Mouse (Mus musculus) gastrocnemius, postnatal 10 days (tissue): ENCODE measurements around the gene Tmem132b. TPM values are rescaled to one million over a fixed set of nuclear protein-coding genes. Genes with fewer than 3 reads are reported as not detected.
"Not testable (repeated sequence)": the region's sequence is repeated elsewhere in the genome, so short reads cannot be mapped to it uniquely, and the experiment has no call there.

Source experiments
- DNase-seq: peaks from one replicate; pipeline ENCODE4 v3.0.0; 2021; ENCODE audit warnings: mixed read lengths
- long read RNA-seq, 2 experiments: library from polyadenylated mRNA; stranded (forward); transcript quantifications; one replicate each; pipeline ENCODE4 v2.0.0; 2021
- total RNA-seq, 2 experiments: library from RNA; stranded (reverse); gene quantifications; 2 replicates each; pipeline ENCODE4 v1.2.3; 2021

Tmem132b gene
- total RNA-seq = under 1 TPM; 0.21 to 0.56 TPM
- long read RNA-seq, experiment 1 = 0 reads
- long read RNA-seq, experiment 2 = 0 reads

DNA sequence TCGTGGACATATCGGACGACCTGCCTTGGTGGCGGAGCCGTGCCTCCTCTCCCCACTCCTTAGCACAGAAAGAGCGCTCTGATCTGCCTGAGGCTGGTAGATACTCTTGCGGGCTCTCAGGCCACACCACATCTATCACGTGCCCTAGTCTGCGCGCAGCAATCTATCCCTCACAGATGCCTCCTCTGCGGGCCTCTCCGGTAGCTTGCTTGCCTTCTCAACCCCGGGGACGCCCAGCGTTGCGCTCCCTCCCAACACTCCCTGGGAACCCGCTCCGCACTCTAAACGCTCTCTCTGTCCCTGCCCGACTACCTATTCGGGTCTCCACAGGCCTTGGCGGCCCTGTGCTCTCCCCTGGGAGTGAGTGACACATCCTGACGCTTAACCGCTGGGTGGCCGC, at the start of gene Tmem132b:
Tmem132b (plus strand) TSS at position 141 of the 400 bp plus-strand sequence.
- DNase-seq = no peak

DNA sequence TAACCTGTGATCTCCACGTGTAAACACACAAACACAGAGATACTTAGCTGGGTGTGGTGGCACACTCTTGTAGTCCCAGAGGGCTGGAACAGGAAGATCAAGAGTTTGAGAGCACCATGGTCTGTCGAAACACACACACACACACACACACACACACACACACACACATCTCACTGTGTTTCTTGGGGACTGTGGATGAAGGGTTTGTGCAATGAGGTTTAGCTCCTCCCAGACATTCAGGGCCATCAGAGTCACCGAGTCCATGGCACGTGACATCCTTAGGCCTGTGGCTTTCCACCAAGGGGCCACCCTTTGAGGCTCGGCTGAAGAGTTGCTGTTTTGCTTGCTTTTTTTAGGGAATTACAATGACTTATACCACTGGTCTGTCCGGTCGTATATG, 49.1 kb upstream of the Tmem132b start:
- no peak for DNase-seq

DNA sequence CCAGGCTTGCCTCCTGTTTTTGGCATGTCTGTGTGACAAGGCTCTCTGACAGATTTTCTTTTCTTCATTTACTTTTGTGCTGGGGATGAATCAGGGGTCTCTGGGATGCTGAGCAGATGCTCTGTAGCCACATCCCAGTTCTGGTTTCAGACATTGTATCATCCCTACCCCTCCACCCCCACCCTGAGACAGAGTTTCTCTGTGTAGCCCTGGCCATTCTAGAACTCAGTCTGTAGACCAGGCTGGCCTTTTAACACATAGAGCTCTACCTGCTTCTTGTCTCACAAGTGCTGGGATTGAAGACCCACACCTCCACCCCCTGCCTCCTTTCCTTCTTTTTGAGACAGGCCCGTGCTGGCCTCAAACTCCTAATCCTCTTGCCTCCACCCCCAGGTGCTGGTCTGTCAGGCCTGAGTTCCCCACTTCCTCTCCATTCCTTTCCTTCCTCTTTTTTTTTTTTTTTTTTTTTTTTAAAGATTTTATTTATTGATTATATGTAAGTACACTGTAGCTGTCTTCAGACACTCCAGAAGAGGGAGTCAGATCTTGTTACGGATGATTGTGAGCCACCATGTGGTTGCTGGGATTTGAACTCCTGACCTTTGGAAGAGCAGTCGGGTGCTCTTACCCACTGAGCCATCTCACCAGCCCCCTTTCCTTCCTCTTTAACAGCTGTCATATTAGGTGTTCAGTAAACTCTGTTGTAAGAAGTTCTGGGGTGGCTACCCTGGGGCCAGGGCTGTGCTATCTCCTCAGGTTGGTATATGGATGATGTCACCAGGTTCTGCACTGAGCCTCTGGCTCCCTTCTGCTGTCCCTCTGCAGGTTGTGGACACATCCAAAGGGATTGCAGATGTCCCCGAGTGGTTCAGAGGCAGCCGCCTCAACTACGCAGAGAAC, 47.6 kb upstream of the Tmem132b start:
- no peak for DNase-seq

DNA sequence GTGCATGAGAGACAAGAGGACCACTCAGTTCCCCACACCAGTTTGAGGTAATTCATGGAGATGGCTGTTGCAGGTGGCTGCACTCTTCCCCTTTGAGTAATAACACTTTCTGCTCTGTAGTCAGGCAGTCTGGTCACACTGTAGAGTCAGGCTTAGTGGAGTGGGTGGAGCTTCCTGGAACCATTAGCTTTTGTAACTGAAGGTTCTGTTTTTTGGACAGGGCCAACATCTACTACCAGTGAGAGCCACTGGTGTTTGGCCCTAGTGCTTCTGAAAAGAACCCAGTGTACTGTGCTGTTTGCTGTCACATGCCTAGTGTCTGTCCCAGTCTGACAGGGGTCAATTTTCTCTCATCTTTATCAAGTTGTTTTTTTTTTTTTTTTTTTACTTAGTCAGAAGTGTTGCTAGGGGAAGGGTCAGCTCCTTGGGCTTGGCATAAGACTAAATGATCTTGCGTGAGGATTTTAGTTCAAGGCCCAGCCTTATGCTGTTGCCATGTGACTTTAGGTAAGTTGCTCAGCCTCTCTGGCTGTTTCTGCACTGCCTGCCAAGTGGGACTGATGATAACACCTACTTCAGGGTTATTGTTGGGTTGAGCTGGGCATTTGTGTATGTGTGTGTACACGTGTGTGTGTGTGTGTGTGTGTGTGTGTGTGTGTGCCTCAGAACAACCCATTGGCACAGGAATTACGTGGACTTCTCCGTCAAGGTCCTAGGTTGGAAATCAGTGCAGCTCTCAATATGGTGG, 46.4 kb upstream of the Tmem132b start:
- no peak for DNase-seq

DNA sequence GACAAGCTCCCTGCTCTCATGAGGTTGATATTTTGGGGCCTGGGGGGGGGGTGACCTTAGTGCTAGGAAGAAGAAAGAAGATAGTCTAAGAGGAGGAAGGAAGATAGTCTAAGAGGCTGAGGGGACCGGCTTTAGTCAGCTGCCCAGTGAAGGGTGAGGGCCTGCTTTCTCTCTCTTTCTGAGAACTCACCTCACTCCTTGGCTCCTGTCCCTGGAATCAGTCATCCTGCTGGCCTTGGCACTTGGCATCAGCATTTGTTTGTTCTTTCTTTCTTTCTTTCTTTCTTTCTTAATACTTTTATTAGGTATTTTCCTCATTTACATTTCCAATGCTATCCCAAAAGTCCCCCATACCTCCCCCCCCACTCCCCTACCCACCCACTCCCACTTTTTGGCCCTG, 45.5 kb upstream of the Tmem132b start:
- DNase-seq = no peak

DNA sequence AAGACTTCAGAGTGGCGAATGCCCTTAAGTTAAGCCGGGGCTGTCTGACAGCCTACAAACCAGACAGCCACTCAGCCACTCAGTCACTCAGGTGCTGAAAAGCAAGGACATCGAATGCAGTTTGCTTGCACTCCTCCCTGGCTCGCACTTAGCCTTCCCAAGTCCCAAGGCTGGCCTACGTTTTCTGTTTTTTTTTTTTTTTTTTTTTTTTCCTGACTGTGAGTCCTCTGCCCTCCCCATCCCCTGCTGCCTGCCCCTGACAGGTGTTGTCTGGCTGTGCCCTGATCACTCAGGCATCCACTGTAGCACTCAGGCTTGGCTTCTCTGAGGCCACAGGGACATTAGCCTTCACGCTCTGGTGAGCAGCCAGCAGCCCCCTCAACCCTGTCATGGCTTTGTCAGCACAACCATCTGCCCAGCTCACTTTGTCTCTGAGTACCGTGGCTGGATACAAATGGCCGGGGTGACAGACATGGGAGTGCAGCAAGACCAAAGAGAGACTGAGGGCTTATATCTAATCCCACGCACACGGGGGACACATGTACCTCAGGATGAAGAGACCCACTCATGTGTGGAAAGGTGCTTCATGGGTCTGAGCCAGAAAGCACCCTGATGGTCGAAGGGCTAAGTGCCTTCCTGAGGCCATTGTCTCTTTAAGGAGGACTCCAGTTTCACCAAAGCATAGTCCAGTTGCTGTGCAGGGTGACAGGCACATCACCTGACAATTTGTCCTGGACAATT, 44.0 kb upstream of the Tmem132b start:
- no peak for DNase-seq

DNA sequence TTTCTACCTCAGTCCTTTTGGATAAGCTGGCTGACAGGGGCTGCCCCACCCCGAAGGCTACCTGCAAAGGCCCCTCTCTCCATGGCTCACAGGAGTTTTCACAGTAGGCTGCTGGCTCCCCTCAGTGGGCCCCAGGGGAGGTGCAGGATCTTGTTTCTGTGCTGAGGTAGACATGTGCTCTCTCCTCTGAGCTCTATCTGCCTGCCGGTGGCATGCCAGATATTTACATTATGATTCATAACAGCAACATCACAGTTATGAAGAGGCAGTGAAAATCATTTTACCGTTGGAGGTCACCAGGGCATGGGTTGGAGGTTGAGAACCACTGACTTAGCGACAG, 43.5 kb upstream of the Tmem132b start:
- DNase-seq = no peak

DNA sequence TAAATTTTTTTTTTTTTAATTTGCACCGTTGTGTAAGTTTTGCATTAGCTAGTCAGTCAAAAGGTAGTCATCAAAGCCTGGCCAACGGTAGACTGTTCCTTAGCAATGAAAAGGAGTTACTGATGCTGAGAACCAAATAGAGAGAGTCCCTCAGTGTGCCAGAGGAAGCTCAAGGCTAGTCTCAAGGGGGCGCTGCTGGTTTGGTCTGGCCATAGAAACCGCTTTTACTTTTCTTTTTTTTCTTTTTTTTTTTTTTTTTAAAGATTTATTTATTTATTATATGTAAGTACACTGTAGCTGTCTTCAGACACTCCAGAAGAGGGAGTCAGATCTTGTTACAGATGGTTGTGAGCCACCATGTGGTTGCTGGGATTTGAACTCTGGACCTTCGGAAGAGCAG, 42.6 kb upstream of the Tmem132b start:
- DNase-seq = not testable (repeated sequence)

DNA sequence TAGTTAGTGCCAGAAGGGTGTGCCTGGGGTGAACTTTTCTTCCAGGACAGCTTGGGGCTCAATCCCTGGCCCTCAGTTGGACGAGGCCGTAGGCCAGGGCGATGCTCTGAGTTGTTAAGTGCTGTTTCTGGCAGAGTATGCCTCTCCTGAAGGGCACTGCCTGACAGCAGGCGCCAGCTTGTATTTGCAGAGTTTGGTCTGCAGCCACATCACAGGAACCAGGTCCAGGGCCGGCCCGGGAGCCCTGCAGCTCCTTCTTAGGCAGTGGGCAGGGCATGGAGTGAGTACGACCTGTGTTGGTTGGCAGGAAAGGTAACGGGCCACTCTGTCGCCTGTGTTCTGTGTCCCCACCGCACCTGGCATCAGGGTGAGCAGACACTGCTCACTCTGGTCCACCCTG, 40.5 kb upstream of the Tmem132b start:
- DNase-seq = peak; percentile 51

DNA sequence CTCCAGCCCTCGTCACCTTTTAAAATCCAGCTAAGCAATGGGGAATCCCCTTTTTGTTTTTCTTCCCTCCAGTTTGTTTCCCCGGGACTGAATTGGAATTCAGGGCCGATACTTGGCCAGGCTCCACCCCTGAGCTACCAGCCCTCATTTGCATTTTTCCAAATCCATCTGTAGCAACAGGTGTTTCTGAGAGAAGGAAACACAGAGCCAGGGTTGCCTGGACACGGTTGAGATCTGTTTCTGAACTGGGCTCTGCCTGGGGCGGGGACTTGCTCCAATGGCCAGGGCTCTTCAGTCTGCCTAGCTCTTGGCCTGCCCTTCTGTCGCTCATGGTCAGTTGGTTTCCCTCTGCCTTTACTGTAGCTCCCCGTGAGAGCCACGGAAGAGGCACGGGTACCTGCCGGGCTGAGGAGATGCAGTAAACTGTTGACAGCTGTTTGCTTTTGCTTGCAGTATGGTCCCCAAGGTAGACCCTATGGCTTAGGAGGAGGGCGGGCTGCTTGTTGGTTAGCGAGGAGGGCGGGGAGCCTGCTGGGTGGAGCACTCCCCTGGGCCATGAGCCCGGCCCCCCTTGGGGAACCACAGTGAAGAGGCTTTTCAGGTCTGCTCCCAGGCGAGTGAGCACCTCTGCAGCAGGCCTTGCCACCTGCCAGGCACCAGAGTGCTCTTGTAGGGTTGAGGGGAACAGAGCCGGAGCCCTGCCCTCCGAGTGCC, 39.0 kb upstream of the Tmem132b start:
- peak; percentile 24 for DNase-seq

DNA sequence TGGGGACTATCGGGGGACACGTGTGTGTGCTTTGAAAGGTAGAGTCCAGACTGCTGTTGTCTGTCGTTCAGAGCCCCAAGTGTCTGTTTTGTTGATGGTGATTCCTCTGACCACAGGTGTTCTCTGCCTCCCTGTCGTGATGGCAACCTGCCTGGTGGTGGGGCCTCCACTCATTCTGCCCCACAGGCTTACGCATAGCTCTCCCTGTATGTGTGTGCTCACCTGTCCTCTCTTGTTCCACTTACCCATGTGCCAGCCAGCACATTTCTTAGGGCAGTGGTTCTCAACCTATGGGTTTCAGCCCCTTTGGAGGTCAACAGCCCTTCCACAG, 38.5 kb upstream of the Tmem132b start:
- no peak for DNase-seq

DNA sequence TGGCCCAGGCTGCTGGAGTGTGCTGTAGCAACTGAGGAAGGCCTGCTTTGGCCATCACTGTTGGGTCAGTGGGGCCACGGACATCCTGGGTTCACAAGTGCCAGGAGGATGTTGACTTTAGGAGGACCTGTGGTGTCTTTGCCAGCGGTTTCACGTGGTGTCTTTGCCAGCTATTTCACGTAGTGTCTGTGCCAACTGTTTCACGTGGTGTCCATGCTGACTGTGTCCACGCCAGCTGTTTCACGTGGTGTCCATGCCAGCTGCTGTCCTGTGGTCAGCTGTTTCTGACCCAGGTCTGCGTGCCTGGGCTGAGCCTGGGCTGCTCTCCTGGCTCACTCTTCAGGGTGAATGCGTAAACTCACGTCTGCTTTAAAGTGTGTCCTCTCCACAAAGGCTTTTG, 35.9 kb upstream of the Tmem132b start:
- DNase-seq = peak; percentile 20

DNA sequence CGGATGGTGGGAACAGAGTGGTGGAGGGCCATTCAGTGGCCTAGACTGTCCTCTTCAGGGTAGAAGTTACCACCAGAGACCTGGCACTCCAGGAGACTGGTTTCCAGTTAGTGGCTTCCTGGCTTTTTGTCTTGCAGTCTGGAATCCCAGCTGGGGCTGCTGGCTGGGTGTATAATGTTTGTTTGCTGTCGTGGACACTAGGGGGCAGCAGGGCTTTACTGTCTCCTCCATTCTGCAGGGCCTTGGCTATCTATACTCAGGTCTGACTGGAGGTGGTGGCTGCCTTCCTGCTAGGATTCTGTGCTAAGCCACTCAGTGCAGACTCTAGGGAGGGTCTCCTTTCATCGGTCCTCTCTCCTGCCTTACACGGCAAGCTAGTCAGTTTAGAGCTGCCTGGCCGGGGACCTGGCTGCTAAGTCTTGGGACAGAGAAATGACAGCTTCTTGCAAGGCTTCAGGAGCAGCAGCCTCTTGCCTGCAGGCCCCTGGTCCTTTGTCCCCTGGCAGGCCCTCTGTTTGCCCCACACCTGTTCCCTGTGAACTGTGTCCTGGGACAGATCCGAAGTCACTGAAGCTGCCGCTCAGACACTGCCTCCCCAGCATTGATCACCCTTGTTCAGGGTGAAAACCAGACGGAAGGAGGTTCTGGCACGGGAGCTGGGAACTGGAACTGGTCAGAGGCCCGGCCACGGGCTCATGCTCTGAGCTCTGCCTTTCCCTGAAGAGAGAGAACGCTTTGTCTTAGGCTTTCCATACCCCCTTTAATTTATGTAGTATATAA, 33.6 kb upstream of the Tmem132b start:
- DNase-seq = peak; percentile 69

DNA sequence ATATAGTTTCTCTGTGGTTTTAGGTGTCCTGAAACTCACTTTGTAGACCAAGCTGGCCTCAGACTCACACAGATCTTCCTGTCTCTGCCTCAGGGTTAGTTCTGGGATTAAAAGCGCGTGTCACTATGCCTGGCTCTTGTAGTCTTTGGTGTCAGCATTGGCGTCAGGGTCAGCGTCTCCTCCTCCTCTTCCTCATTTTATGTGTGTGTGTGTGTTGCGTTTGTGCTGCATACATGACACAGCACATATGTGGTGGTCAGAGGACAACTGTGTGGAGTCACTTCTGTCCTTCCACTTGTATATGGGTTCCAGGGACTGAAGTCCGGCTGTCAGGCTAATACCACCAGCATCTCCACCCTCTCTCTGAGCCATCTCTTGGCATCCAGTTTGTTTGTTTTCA, 30.1 kb upstream of the Tmem132b start:
- DNase-seq = no peak

DNA sequence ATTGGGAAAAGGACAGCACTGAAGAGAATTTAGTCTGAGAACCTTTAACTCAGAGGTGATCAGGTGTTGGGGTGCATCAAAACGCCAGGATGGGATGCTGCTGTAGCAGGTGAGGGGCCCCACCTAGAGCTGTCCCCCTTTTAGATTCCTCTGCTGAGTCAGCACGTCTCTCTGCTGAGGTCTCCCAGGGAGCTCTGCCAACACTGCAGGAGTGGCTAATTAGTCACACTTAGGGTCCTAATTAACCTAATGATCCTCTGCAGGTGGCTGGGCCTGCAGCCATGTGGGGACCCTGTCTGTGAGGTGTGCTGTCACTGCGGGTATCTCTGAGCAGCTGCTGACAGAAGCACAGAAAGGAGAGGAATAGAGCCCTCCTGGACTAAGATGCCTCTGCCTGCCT, 29.4 kb upstream of the Tmem132b start:
- no peak for DNase-seq

DNA sequence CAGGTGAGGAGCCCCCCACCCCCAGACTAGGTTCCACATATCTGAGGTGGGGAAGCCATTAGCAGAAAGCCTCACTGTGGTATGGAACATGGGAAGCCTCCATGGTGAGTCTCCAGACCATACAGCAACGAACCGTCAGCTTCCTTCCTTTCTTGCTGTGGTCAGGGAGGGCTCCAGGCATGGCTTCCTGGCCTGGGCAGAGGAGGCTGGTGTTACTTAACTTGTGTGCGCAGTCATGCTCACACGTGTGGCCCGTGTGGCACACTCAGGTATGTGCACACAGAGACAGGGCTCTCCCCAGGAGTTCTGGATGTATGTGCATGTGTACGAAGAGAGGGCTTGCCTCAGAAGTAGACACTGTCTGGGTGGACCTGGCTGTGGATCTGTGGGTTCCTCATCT, 27.9 kb upstream of the Tmem132b start:
- no peak for DNase-seq

DNA sequence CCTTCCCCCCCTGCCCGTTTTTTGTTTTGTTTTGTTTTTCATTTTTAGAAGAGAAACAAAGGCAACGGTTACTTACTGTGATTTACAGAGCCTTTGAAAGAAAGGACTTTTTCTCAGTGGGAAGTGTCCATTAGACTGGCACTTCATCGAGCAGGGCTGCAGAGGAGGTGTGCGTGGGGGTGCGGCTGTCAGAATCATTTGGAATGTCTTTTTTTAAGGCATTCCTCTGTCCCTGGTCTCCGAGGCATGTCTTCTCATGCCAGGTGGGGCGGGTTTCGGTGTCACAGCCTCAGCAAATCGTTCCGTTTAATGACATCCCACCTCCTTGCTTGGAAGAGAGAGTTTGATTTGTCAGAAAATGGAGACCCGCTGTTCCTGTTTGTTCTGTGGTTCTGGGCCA, 26.9 kb upstream of the Tmem132b start:
- DNase-seq = no peak

DNA sequence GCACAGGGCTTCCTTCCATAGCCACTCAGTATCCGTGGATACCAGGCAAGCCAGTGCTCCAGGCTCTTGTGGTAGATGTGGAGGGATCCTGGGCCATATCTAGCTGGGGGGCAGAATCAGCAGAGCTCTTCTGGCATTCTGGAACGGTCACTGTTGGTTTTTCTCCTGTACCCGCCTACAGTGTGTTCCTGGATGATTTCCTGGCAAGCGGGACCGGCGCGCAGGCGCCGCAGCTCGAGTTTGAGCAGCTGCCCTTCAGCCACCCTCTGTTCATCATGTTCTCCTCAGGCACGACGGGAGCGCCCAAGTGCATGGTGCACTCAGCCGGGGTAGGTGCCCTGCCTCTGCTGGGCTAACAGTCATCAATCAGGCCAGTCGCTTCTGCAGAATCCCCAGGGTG, 25.6 kb upstream of the Tmem132b start:
- DNase-seq = no peak

DNA sequence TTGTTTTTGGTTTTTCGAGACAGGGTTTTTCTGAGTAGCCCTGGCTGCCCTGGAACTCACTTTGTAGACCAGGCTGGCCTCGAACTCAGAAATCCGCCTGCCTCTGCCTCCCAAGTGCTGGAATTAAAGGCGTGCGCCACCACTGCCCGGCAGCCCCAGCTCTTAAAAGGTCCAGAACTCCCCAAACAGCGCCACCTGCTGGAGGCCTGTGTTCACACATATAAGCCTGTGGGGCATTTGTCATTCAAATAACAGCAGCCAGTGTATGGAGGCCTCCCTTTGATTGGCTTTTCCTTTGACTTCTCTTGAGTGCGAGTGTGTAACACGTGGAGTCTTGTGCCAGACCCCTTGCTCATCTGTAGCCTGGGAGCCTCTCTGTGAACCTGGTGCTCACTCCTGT, 24.0 kb upstream of the Tmem132b start:
- DNase-seq = no peak

DNA sequence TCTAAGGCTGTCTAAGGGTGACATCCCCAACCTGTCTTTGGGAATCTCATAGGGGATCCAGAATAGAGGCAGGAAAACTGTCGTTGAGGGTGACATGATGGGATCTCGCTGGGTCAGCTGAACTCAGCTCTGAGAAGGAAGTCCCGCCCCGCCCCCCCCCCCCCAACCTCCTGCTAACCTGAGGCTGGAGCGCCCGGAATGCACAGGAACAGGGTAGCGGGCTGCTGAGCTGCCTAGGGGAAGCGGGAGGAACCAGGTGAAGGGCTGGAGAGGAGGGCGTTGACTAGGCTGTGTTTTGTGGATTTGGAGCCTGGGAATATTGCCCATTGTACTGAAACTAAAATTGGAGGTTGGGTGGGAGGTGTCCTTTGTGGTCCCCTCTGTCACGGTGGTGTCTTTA, 23.6 kb upstream of the Tmem132b start:
- DNase-seq = no peak

DNA sequence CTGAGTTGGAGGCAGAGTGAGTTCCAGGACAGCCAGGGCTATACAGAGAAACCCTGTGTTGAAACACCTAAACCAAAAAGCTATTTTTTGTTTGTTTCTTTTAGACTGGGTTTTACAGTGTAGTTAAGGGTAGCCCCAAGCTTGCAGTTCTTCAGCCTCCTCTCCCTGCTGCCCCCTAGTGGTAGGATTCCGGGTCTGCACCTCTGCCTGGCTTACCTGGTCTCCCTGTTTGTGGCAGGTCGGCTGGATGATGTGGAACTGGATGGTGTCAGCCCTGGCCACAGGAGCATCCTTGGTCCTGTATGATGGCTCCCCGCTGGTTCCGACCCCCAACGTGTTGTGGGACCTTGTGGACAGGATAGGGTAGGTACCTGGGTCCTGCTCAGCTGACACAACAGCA, 22.0 kb upstream of the Tmem132b start:
- DNase-seq = peak; percentile 40

DNA sequence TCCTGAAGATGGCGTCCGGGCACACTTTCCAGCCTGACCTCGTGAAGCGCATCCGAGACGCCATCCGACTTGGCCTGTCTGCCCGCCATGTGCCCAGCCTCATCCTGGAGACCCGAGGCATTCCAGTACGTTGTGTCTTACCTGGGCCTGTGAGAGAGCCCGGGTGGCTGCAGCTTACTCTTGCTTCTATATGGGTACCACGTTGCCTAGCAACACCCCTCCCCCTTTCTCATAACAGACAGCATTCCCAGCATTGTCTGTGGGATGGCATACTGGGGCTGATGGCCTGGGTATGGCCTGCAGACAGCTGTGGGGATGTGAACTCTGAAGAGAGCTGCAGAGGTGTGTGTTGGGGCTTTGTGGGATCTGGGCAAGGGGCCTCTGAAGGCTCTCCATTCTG, 16.6 kb upstream of the Tmem132b start:
- no peak for DNase-seq
